Mouse (Mus musculus) hindbrain, postnatal 0 days (tissue): Measurements from ENCODE around the gene Cetn2. TPM values are rescaled to one million over a fixed set of nuclear protein-coding genes. Genes with fewer than 3 reads are reported as not detected.

Source experiments
- ATAC-seq: fragments of 200-750 bp; cut with Nextera tagmentation; 2 replicates; pipeline ENCODE4 v1.8.0; 2017; ENCODE audit warnings: mild to moderate bottlenecking, moderate TSS enrichment, moderate library complexity
- DNase-seq: peaks from one replicate; pipeline ENCODE4 v3.0.0-alpha.2; 2015; ENCODE audit warnings: low spot score
- H3K27ac ChIP-seq: fragments of 300-500 bp; sonication (generic); 2 replicates; pipeline ENCODE4 v1.5.1; 2014; ENCODE audit warnings: mild to moderate bottlenecking
- H3K27me3 ChIP-seq: fragments of 300-500 bp; sonication (generic); 2 replicates; pipeline ENCODE4 v1.6.1; 2014; ENCODE audit warnings: low read length, mixed read lengths; ENCODE audit not compliant: insufficient read depth
- H3K36me3 ChIP-seq: fragments of 300-500 bp; sonication (generic); 2 replicates; pipeline ENCODE4 v1.6.1; 2014; ENCODE audit warnings: low read length, mixed read lengths; ENCODE audit not compliant: insufficient read depth
- H3K4me1 ChIP-seq: fragments of 300-500 bp; sonication (generic); 2 replicates; pipeline ENCODE4 v1.6.1; 2014; ENCODE audit warnings: antibody characterized with exemption, low read length, mixed read lengths; ENCODE audit not compliant: insufficient read depth
- H3K4me2 ChIP-seq: fragments of 300-500 bp; sonication (generic); 2 replicates; pipeline ENCODE4 v1.6.1; 2014; ENCODE audit warnings: low read depth, mild to moderate bottlenecking, low read length, moderate library complexity, mixed read lengths
- H3K4me3 ChIP-seq: fragments of 300-500 bp; sonication (generic); 2 replicates; pipeline ENCODE4 v1.5.1; 2014; ENCODE audit warnings: low read length
- H3K9ac ChIP-seq: fragments of 300-500 bp; sonication (generic); replicated peaks from 2 replicates; pipeline ENCODE4 v1.6.1; 2014; ENCODE audit warnings: mild to moderate bottlenecking, low read length, moderate library complexity, mixed read lengths
- H3K9me3 ChIP-seq: fragments of 300-500 bp; sonication (generic); 2 replicates; pipeline ENCODE4 v1.6.1; 2016; ENCODE audit warnings: low read length, mixed read lengths
- CTCF ChIP-seq: IDR thresholded peaks from 2 replicates; pipeline ENCODE4 v1.5.1; 2016; ENCODE audit warnings: antibody characterized with exemption, control low read depth, low read depth
- WGBS: fragments of 180-500 bp; shearing (Covaris S2); extraction: QIAGEN DNeasy Blood & Tissue Kit; methylation state at CpG from one replicate; pipeline ENCODE4 v1.1.7; 2014; 5-methylcytosine and 5-hydroxymethylcytosine counted together
- polyA plus RNA-seq: library from polyadenylated mRNA; unstranded; fragments of >200 nt; fragmentation: Nextera tagmentation; extraction: Ambion mirVana; gene quantifications from 2 replicates; pipeline ENCODE4 v1.2.1, GENCODE M21; 2015
- total RNA-seq: library from RNA; depleted of rRNA; stranded (reverse); fragments of >200 nt; gene quantifications from 2 replicates; pipeline ENCODE4 v1.2.3, GENCODE M21; 2014; rRNA removed

Gene Cetn2
- total and polyA plus RNA-seq, 2 experiments from 2014 or later: 20.0 to 67.1 TPM

- Histone ChIP-seq H3K36me3 (no peaks in the 10 kb centered on the region), H3K27ac (peak overlapping the region; percentile 48; the same call in 1 of the 2 replicates), H3K9ac (peak overlapping the region; percentile 44), H3K9me3 (no peaks in the 10 kb centered on the region), H3K4me3 (peak overlapping the region; percentile 46), H3K27me3 (no peaks in the 10 kb centered on the region), H3K4me2 (peak overlapping the region; percentile 59), H3K4me1 (no peaks in the 10 kb centered on the region)
- 24% methylated on average over 6 of the region's 6 CpGs for WGBS
- ATAC-seq: no peak
- TF ChIP-seq CTCF: no peak
- no peak for DNase-seq
Observed at GRCm38 (mm10) chrX:72918682-72919059, 460 bp upstream of the Cetn2 start.

DNA sequence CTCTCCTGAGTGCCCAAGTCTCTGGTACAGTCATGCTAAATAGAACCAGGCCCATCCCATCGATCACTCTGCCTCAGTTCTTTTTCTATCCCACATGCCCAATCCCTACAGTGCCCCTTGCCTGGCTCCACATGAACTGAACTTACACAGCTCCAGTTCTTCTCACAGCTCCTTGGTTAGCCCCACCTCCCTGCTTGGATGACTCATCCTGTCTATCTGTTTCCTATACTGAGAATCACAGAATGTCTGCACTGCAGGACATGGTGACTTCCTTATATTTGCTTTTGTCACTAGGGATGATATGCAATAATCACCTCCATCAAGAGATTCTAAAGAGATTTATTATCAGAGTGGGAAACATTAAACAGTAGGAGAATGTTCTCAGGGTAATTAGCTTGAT, 6.6 kb downstream of the Cetn2 start:
- H3K9ac ChIP-seq: no peak overlapping the region
- no peaks in the 10 kb centered on the region for H3K36me3 ChIP-seq
- 81% methylated on average over 1 of the region's 1 CpGs for WGBS
- no peaks in the 10 kb centered on the region for H3K9me3 ChIP-seq
- no peak for DNase-seq
- no peaks in the 10 kb centered on the region for H3K27me3 ChIP-seq
- no peak overlapping the region for H3K4me2 ChIP-seq
- ATAC-seq: no peak
- H3K4me1 ChIP-seq: no peaks in the 10 kb centered on the region
- H3K4me3 ChIP-seq: no peak overlapping the region
- no peak overlapping the region for H3K27ac ChIP-seq
- TF ChIP-seq CTCF: no peak

- no peaks in the 10 kb centered on the region for H3K4me1 ChIP-seq
- TF ChIP-seq CTCF: peak; percentile 64
- no peaks in the 10 kb centered on the region for H3K9me3 ChIP-seq
- H3K27me3 ChIP-seq: no peaks in the 10 kb centered on the region
- H3K4me3 ChIP-seq: no peak overlapping the region
- ATAC-seq (peak; percentile 90), DNase-seq (peak; percentile 79)
- H3K27ac ChIP-seq: no peak overlapping the region
- no peak overlapping the region for H3K4me2 ChIP-seq
- H3K36me3 ChIP-seq: no peaks in the 10 kb centered on the region
- no peak overlapping the region for H3K9ac ChIP-seq
- WGBS: 18% methylated on average over 2 of the region's 2 CpGs
Observed at GRCm38 (mm10) chrX:72908404-72908741, 9.8 kb downstream of the Cetn2 start.

- Histone ChIP-seq H3K4me3 (no peak overlapping the region), H3K4me1 (no peaks in the 10 kb centered on the region), H3K27ac (no peak overlapping the region), H3K4me2 (no peak overlapping the region), H3K36me3 (no peaks in the 10 kb centered on the region), H3K9ac (no peak overlapping the region), H3K27me3 (no peaks in the 10 kb centered on the region), H3K9me3 (no peaks in the 10 kb centered on the region)
- TF ChIP-seq CTCF: no peak
- ATAC-seq (peak; percentile 58), DNase-seq (no peak)
- WGBS: 70% methylated on average over 6 of the region's 6 CpGs
Observed at GRCm38 (mm10) chrX:72907619-72908403, 10.4 kb downstream of the Cetn2 start.

GRCm38 (mm10) chrX:72902530-72902929, 15.7 kb downstream of the Cetn2 start:
- peak; percentile 19 for DNase-seq
- H3K27me3 ChIP-seq: no peaks in the 10 kb centered on the region
- H3K27ac ChIP-seq: no peak overlapping the region
- no peak overlapping the region for H3K4me2 ChIP-seq
- H3K4me3 ChIP-seq: no peak overlapping the region
- 44% methylated on average over 1 of the region's 1 CpGs for WGBS
- H3K9me3 ChIP-seq: no peaks in the 10 kb centered on the region
- no peaks in the 10 kb centered on the region for H3K4me1 ChIP-seq
- no peaks in the 10 kb centered on the region for H3K36me3 ChIP-seq
- TF ChIP-seq CTCF: peak; percentile 45
- H3K9ac ChIP-seq: no peak overlapping the region
- ATAC-seq: no peak

- WGBS: 35% methylated on average over 1 of the region's 1 CpGs
- H3K4me3 ChIP-seq: no peak overlapping the region
- DNase-seq: no peak
- no peaks in the 10 kb centered on the region for H3K27me3 ChIP-seq
- H3K36me3 ChIP-seq: no peaks in the 10 kb centered on the region
- no peak for TF ChIP-seq CTCF
- ATAC-seq: peak; percentile 51; the same call in 1 of the 2 replicates
- H3K27ac ChIP-seq: no peak overlapping the region
- no peaks in the 10 kb centered on the region for H3K4me1 ChIP-seq
- H3K9me3 ChIP-seq: no peaks in the 10 kb centered on the region
- H3K4me2 ChIP-seq: 0 out of 2 replicates have a peak overlapping the region, but pooled peaks have one; percentile 13
- H3K9ac ChIP-seq: no peak overlapping the region
Observed at GRCm38 (mm10) chrX:72896055-72896437, 22.2 kb downstream of the Cetn2 start.

- no peaks in the 10 kb centered on the region for H3K27me3 ChIP-seq
- 0 out of 2 replicates have a peak, but pooled peaks have one; percentile 4 for TF ChIP-seq CTCF
- DNase-seq: peak; percentile 72
- no peak overlapping the region for H3K9ac ChIP-seq
- H3K9me3 ChIP-seq: no peaks in the 10 kb centered on the region
- no peaks in the 10 kb centered on the region for H3K4me1 ChIP-seq
- H3K27ac ChIP-seq: peak overlapping the region; percentile 15; the same call in 1 of the 2 replicates
- WGBS: 43% methylated on average over 5 of the region's 5 CpGs
- H3K36me3 ChIP-seq: no peaks in the 10 kb centered on the region
- H3K4me2 ChIP-seq: 0 out of 2 replicates have a peak overlapping the region, but pooled peaks have one; percentile 13
- H3K4me3 ChIP-seq: no peak overlapping the region
- peak; percentile 92 for ATAC-seq
Observed at GRCm38 (mm10) chrX:72895388-72896054, 22.7 kb downstream of the Cetn2 start.

Other genes starting within 250 kb of the Cetn2 start
- gene Gabrq, start 93.2 kb downstream of the Cetn2 start, total RNA-seq: 8.8 and 9.8 TPM in 2 replicates
- gene Gabrq, start 93.2 kb downstream of the Cetn2 start, polyA plus RNA-seq: 3.6 and 4.2 TPM in 2 replicates
- 35.6 and 41.1 TPM in 2 replicates for gene Nsdhl, start 146 bp upstream of the Cetn2 start, total RNA-seq
- gene Nsdhl, start 146 bp upstream of the Cetn2 start, polyA plus RNA-seq: 38.0 and 40.8 TPM in 2 replicates
- 0.65 and 1.4 TPM in 2 replicates for gene Zfp185, start 68.9 kb upstream of the Cetn2 start, total RNA-seq
- gene Zfp185, start 68.9 kb upstream of the Cetn2 start, polyA plus RNA-seq: 1.1 and 1.2 TPM in 2 replicates
- gene Pnma5, start 118.7 kb upstream of the Cetn2 start, total RNA-seq: not detected in 2 replicates
- gene Pnma5, start 118.7 kb upstream of the Cetn2 start, polyA plus RNA-seq: 0.23 and 0.33 TPM in 2 replicates
- 10.6 and 15.0 TPM in 2 replicates for gene Pnma3, start 146.4 kb upstream of the Cetn2 start, total RNA-seq
- gene Pnma3, start 146.4 kb upstream of the Cetn2 start, polyA plus RNA-seq: 5.5 and 5.7 TPM in 2 replicates
- not detected in 2 replicates for gene Xlr4a, start 164.1 kb upstream of the Cetn2 start, total RNA-seq
- 0.35 TPM in 1 of 2 replicates, not detected in the other for gene Xlr4a, start 164.1 kb upstream of the Cetn2 start, polyA plus RNA-seq
- 1.2 and 2.6 TPM in 2 replicates for gene Xlr3a, start 178.7 kb upstream of the Cetn2 start, total RNA-seq
- gene Xlr3a, start 178.7 kb upstream of the Cetn2 start, polyA plus RNA-seq: 2.1 and 4.0 TPM in 2 replicates
- 0.75 and 2.1 TPM in 2 replicates for gene Gm14685, start 198.6 kb upstream of the Cetn2 start, total RNA-seq
- gene Gm14685, start 198.6 kb upstream of the Cetn2 start, polyA plus RNA-seq: 1.0 and 1.2 TPM in 2 replicates
- not detected in 2 replicates for gene Xlr5b, start 230.4 kb upstream of the Cetn2 start, total RNA-seq
- gene Xlr5b, start 230.4 kb upstream of the Cetn2 start, polyA plus RNA-seq: not detected in 2 replicates
- gene DXBay18, start 231.0 kb upstream of the Cetn2 start, total RNA-seq: 0.05 and 2.1 TPM in 2 replicates
- 0.18 TPM in 1 of 2 replicates, not detected in the other for gene DXBay18, start 231.0 kb upstream of the Cetn2 start, polyA plus RNA-seq